Mouse (Mus musculus) hindlimb bud, embryonic 11.5 days (tissue): ENCODE data around the gene Dusp15.

Experiments used
- DNase-seq: peaks from one replicate; pipeline ENCODE4 v3.0.0-alpha.2; 2012; ENCODE audit warnings: low read depth, low spot score; ENCODE audit errors: extremely low spot score

Gene Dusp15

DNA sequence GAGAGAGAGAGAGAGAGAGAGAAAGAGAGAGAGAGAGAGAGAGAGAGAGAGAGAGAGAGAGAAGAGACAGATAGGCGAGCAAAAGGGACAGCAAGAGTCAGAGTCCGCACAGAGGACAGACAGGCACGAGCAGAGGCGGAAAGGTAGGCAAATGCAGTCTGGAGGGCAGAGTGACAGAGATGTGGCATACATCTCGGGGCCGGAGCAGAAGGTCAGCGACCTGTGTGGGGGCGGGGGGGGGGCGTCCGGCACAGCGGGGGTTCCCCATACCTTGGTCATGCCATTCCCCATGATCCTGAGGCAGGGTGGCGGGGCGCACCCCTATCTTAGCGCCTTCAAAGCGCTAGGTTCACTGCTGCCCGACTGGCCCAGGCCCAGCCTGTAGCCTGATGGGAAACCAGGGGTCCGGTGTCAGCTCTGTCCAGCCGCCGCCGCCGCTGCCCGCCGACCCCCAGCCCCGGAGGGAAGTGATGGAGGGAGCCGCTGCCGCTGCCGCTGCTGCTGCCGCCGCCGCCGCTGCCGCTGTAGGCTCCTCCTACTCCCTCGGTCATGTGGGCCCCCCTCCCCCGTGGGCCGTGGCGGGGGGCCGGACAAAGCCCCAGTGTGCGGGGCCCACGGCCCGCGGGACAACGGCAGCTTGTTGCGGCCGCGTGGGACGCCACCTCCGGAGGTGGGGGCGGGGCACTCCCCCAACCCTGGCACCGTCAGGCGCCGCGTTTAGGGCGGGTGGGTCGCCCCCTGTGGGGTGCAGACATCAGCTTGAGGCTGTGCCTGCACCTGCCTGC lies at the start of gene Dusp15:
Dusp15 (minus strand) TSS at position 634 of the 785 bp plus-strand sequence.
- DNase-seq: no peak

DNA sequence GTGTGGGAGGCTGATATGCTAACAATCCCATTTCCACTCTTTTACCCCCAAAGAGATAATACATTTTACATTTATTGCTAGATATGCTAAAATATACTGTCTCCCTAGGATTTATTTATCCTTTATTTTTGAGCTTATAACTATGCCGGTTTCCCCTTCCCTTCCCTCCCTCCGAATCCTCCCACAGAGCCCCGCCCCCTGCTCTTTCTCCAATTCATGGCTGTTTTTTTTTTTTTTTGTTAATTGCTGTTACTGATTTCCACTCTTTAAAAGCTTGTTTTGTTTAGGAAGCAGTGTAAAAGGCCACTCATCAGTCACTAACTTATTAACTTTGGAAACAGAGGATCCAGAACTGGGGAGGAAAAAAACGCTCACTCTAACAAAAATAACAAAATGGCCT lies 45.5 kb upstream of the Dusp15 start:
- no peak for DNase-seq

DNA sequence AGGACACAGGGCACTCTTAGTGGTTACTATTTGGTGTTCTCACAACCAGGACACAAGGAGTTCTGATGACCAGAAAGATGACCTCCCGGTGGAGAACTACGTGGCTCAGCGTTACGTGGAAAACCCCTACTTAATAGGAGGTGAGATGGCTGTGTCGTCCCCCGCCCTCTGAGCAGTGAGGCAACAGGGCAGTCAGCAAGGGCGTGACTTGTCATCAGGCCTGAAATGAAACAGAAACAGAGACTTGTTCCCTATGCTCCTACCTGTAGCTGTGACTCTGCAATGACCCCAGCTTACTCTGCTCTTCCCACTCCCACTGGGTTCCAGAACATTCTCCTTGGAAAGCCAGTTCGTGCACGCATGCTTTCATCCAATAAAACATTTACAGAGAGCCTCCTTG lies 40.0 kb upstream of the Dusp15 start:
- DNase-seq: no peak

DNA sequence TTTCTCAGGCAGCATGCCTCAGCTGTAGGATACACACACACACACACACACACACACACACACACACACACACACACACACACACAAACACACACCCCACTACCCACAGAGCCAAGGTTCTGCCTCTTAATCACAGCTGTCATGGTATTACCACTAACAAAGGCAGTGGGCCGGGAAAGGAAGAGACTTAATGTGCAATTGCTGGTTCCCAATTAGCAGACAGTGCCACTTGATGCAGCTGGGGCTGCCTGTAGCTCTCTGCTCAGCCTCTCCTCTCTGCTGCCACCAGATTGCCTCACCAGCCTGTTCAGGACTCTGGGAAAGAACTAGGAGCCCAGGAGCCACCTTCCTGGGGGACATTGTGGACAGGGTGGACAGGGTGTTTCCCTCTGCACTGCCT lies 34.1 kb upstream of the Dusp15 start:
- no peak for DNase-seq

DNA sequence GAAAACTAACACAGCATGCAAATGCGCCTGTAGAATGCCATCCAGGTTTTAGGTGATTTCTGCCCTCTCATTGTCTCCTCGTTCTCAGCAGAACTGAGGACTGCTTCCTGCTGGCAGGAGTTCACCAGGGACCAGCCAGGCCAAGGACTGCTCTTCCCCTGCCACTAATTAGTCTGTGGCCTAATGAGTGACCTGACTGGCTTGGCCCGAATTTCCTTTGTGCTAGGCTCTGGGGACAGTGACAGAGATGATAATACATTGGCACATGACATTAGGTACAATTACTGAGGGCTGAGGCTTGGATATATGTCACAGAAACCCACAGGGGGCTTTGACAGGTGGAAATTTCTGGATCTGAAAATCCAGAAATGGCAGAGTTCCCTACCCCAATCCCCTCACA lies 25.5 kb upstream of the Dusp15 start:
- no peak for DNase-seq

DNA sequence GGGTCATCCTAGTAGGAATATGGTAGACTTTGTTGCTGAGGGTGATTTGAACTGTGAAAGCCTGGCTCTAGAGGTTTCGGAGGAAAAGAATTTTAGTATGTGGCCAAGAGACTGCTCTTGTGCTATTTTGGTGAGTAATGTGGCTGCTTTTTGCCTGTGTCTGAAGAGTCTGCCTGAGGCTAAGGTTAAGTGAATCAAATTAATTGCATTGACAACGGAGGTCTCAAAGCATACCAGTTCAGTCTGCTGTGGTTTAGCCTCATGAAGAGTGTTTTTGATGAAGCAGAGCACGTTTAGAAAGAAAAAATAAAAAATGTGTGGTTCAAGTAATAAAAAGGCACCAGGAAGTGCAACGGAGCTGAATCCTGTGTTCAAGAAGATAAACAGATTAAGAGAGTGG lies 14.1 kb upstream of the Dusp15 start:
- DNase-seq: no peak

DNA sequence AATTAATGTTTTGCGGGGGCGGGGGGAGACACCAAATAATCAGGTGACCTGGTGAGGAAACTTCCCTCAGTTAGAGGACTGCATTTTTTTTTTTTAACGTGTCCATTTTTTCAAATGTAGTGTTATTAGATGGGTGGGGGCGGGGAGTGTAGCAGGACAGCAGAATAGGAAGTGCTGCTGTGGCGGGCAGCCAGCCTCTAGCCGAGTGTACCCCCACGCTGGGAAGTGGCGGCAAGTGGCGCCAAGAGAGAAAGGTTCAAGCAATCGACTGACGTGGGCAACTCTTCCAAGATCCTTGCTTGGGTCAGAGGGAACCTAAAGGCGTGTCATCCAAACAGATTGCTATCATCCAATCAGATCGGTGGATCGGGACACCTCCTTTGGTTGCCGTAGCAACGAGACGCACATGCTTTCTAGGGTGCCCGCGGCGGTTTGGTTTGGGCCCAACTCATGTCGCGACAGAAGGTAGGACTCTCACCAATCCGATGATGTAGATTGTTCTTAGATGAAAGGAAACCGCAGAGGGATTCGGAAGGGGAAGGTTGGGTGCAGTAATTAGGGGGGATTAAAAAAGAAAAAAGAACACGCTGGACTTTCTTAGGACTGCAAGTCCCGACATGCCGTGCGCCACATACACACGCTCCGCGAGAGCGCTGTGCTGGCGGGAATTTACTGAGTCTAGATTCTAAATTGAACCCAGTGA lies 10.7 kb upstream of the Dusp15 start, which contains the start of gene Ttll9:
Ttll9 (plus strand) TSS at position 395 of the 703 bp plus-strand sequence.
- peak; percentile 77 for DNase-seq

DNA sequence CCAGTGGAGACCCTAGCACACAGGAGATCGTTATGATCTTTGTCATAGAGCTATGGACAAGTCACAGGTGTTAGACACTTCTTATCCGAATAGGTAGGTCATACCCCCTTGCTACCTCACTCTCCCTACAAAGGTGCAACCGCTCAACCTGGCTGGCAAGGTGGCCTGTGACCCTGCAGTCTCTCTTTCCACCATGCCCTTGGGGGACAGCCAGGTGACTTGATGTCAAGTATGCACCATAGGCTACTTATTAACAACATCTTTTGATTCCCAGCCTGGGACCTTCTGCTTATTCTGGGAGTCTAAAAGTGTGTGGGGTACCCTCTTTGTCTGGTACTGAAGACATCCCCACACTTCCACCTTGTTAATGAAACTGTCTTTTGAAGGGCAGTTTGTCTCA lies 6.6 kb upstream of the Dusp15 start:
- no peak for DNase-seq

DNA sequence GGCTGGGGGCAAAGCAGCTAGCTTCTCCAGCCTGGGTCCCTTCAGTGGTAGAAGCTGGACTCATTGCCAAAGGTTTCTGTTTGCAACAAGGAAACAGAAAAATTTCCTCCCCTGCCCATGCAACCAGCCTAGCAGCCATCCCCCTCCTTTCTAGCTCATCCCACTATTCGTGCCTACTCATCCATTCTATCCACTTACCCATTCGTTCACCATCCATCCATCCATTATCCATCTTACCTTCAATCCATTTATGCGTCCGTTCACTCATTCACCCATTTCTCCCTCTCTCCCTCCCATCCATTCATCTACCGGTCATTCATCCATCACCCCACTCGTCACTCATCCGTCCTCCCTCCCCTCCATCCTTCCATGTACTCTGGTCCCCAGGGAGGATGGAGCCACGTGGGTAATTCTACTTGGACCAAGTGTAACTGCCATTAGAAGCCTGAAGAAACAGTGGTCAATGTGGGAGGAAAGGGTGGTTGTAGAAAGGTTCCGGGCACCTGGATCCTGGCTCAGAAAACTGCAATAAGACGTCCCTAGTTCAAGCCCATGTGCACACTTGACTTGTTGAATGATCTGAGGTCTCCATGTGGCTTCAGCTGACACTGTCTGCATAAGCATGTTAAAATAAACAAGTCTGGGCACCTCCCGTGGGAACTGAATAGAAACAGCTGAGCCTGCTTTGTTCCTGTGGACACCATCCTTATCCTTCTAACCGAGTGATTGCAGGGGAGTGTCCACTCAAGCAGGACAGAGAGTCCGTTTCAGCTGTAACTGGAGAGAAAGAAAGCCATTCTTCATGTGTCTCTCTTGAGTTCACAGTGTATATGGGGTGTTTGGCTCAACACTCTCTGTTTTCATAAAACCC lies 587 bp upstream of the Dusp15 start:
- no peak for DNase-seq

DNA sequence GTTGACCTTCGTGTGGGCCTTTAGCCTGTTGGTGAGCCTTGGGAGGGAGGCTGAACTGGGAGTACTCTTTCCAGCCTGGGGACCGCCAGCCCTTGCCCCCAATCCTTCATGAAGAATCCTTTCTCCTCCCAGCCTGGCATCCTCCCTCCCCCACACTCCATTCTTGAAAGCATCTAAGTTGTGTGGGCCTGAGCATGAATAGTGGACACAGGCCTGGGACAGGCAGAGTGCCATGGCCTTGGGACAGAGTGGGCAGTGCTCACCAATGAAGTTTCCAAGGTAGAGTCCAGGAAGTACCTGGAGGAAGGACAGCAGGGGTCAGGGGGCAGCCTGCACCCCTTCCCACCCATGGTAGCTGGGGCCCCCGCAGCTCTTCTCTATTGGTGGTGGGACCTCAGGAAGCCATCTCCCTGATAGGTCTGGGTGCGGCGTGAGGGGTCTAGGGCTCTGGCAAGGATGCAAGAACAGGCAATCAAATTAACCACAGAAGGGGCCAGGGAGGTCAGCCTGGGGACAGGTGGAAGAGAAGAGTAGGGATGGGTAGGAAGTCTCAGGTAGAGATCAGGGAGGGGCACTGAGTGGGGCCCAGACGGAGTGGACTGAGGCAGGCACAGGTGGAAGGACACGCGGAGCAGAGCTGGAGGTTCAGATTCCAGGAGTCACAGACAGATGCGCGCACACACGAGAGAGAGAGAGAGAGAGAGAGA lies 987 bp downstream of the Dusp15 start:
- no peak for DNase-seq

DNA sequence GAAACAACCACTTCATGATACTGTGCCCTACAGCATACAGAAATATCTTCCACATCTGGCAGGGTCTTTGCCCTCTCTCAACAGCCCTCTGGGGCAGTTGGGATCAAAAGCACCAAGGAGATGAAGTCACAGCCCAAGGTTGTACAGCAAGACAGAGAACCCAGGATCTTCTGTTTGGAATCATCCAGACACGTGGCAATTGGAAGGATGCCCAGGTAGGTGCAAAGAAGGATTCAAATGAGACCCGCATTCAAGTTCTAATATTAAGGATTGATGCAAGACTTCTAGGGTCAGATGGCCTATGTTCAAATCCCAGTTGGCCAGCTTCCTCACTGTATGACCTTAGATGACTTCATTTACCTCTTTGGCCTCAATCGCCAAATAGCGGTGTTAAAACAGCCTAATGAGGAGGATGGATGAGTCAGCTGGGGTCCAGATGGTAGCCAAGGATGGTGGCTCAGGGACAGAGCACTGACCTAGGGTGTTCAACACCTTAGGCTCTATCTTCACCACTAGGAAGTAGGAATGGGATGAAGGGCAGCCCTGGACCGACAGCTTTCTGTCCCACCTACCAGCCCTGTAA lies 3.0 kb downstream of the Dusp15 start:
- DNase-seq: no peak

DNA sequence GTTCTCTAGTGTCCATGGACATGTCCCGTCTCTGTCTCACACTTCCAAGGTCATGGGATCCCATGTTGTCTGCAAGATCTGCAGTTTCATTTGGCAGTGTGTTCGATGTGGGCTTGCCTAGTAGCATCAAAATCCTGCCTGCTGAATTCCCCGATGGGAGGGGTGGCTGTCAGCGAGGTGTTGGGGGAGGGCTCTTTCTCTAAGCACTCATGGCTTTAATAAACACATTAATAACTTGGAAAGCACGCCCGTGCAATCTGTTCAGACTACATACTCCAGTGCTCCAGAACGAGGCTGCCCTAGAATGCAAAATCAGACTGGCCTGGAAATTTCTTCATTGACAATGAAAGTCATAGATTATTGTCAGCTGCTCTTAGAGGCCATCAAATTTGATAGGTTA lies 4.4 kb downstream of the Dusp15 start:
- no peak for DNase-seq

DNA sequence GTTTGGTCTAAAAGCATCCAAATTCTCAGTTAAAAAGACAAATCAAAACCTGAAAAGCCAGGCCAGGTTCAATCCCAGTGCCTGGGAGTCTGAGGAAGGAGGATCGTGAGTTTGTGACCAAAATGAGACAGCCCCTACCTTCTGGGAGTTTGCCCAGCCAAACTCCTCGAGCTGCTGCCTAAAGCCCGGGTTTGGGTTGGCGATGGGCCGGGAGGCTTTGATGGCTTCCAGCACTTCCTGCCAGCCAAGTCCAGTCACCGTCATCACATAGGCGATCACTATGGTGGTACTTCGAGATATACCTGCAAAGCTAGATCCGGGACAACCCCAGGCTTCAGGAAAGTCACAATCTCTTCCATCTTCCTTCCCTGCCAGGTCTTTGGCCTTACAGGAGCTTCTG lies 7.5 kb downstream of the Dusp15 start:
- DNase-seq: no peak

DNA sequence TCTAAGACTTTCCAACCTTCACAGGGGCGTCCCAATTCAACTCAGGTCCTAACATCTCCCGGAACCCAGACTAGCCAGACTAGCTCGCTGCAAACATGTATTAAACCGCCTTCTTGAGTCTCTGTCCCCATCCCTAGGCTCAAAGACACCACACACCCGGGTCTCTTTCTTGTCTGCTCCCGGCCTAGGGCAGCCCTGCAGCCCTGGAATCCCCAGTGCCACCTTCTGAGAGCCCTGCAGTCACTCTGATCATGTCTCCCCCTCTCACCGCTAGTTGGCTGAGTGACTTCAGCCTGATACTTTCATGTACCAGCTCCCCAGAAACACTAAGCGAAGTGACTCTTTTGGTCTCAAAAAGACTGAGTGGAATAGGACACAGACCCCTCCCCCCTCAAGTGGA lies 7.9 kb downstream of the Dusp15 start:
- no peak for DNase-seq

DNA sequence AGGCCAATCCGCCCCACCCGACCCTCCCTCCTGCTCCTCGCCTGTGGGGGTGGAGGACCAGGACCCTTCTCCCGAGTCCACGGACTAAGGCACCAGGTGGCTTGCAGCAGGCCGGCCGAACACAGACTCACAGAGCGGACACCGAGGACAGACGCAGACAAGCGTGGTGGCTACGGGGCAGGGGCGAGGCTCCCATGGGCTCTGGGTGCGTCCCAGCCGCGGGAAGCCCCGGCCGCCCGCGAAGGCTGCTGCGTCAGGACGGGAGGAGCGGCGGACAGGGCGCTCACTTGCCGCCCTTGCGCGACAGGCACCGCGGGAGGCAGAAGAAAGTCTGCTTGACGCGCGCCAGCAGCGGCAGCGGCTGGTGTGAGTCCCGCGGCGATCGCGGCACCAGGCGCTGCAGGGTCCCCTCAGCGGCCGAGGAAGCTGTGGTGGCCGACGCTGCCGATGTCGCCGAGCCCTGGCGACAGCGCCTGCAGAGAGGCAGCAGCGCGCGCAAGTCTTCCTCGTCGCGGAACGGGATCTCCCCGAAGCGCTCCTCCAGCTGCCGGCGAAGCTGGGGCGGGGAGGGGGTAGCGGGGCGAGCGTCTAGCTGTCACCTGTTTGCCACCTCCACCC lies 8.5 kb downstream of the Dusp15 start:
- DNase-seq: no peak

DNA sequence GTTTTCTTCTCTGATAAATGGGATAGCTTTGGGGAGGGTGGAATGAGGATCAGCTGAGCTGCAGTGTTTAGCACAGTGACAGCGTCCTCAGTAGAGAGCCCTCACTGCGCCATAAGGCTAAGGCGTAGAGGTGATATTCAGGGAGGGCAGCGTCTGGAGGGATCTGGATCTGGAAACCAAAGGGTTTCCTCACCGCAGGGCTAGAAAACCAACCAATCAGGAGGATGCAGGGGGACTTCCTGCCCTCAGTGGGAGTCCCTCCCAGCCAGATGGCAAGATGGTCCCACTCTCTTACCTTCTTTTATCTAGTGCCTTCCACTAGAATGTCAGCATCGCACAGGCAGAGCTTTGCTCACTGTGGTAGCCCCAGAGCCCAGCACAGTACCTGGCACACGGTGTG lies 9.7 kb downstream of the Dusp15 start:
- no peak for DNase-seq

DNA sequence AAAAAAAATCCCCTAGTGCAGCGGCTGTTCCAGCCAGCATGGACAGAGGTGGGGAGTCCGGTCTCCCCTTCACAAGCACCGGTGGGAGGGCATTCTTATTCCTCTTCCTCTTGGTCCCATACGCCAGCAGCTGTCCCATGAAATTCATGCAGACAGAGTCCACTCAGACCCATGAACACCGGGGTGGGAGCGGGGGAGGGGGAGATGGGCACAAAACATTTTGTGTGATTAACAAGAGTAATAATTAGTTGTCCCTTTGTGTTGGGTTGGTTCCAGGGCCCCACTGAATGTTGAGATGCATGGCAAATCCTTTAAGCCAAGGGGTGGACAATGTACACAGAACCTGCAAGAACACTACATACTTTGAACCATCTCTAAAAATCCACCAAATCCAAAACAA lies 10.4 kb downstream of the Dusp15 start:
- no peak for DNase-seq

DNA sequence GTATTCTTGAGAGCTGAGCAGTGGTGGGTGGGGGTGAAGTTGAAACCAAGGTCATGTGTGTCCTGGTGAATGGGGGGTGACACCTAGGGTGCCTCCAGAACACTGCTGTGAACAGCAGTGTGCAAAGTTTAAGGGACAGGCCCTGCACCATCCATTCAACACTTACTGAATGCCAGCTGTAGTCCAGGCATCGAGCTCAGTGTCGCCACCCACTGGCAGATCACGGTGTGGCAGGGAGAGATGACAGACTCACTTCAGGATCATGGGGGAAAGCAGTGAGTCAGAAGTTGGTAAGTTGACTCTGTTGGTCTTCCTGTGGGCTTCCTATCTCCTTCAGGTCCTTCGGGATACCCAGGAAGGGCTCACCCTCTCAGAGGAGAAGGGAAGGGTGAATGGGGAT lies 11.7 kb downstream of the Dusp15 start:
- no peak for DNase-seq

DNA sequence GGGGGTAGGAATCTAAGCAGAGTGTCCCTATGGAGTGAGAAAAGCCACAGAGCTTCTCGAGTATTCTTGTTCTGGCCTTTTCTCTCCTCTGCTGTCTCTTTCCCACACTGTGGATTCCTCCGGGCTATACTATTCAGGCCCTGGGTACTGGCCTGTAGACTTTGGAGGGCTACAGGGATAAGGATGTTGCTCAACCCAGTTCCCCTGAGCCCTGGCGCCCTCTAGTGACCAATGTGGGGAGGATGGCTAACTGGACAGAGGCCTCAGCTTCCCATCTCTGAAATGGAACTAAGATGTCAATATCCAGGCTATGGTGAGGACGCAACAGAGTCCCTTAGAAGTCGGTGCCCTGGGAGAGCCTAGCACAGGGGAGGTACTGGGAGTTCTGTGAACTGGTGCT lies 17.9 kb downstream of the Dusp15 start:
- DNase-seq: no peak

DNA sequence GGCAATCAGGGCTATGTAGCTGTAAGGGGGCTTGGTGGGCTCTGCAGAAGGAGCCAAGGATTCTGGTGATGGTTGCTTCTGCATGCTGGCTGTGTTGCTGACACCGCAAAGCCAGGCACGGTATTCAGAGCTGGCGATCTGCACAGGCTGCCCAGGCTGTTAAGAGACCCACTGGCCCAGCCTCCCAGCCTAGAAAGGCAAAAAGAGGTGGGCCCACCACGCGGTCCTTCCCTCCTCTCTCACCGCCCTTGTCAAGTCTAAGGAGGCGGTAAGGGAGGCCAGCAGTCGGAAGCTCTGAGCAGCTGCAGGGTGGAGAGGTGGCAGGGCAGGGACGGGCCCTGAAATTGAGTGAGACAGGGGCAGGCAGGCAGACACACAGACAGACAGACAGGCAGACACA lies 18.4 kb downstream of the Dusp15 start, which contains the start of gene Foxs1:
Foxs1 (minus strand) TSS at position 161 of the 400 bp plus-strand sequence.
- no peak for DNase-seq
